ENCODE assay signal across 8 mouse cellular contexts in genomic region chr3:135206621-135207020, GRCm38 (mm10). TPM values are rescaled to one million over a fixed set of nuclear protein-coding genes. Genes with fewer than 3 reads are reported as not detected.
A peak's percentile ranks its signal among the peaks of the same experiment; 100 is the strongest.
DNase-seq lines count a peak whose midpoint lies in the region; ATAC-seq lines count a peak whose summit lies in the region.

No protein-coding gene starts in this region.

- H3K27ac ChIP-seq in midbrain, embryonic 16.5 days (ENCODE audit: low read length) = no peak overlapping the region

- intact Hi-C loops in heart, postnatal 10 days (cut with DNase I) = loop anchor here (2.0 kb wide), 2 partner anchors 558 to 1330 kb away; no protein-coding TSS in a partner anchor

- peaks cover 1% of the 10 kb centered on the region; the same call in 1 of the 2 replicates for H3K4me1 ChIP-seq in midbrain, embryonic 16.5 days (ENCODE audit: control insufficient read depth, insufficient read depth, low read length)

- peak; percentile 20 to 55 for DNase-seq in heart, postnatal 10 days
- DNase-seq in heart, adult 8-10 months (ENCODE audit: low spot score) = no peak
- peak; percentile 7 for DNase-seq in urinary bladder, postnatal 25 days (ENCODE audit: low spot score)
- DNase-seq in urinary bladder, adult 2 months (ENCODE audit: low spot score) = no peak
- peak; percentile 11 for DNase-seq in fibroblast of lung, adult 2 months (ENCODE audit: low read depth)
- peak; percentile 17 for DNase-seq in layer of hippocampus, adult 9-10 months (ENCODE audit: low spot score)
- DNase-seq in gastrocnemius, postnatal 4 days (ENCODE audit: low spot score in 2 of 2) = no peak

- no peaks in the 10 kb centered on the region for H3K27me3 ChIP-seq in midbrain, embryonic 16.5 days (ENCODE audit: control insufficient read depth, insufficient read depth, low read depth, low read length)

- peak; percentile 82 for ATAC-seq in midbrain, embryonic 16.5 days

- H3K36me3 ChIP-seq in midbrain, embryonic 16.5 days (ENCODE audit: control insufficient read depth, insufficient read depth, low read length) = no peaks in the 10 kb centered on the region

- H3K9me3 ChIP-seq in midbrain, embryonic 16.5 days (replicated peaks; ENCODE audit: control insufficient read depth, low read length, poor library complexity, severe bottlenecking) = no peaks in the 10 kb centered on the region

- no peak overlapping the region for H3K9ac ChIP-seq in midbrain, embryonic 16.5 days (ENCODE audit: low read depth, low read length)

- 32% methylated on average over 4 of the region's 4 CpGs for WGBS in midbrain, embryonic 16.5 days

- H3K4me2 ChIP-seq in midbrain, embryonic 16.5 days (ENCODE audit: low read length) = no peak overlapping the region

- H3K4me3 ChIP-seq in midbrain, embryonic 16.5 days (ENCODE audit: low read depth, low read length) = no peak overlapping the region

RNA-seq across cellular contexts. Expression of gene Cenpe, which starts 5.7 kb away (rescaled TPM):
- total RNA-seq in heart, postnatal 10 days (2021) = 1 to 10 TPM; 7.3 to 7.7 TPM
- 1 to 10 TPM in 2 of 4 experiments, under 1 TPM in 2; 0.69 to 1.9 (median 1.3) TPM for total RNA-seq in heart, adult 8-10 months (2022)
- 0.96 and 1.7 TPM in 2 replicates for polyA plus RNA-seq in urinary bladder, adult 2 months (2012; rRNA removed)
- 2.8 and 3.4 TPM in 2 replicates for polyA plus RNA-seq in midbrain, embryonic 16.5 days (2015; fragmentation: Nextera tagmentation; extraction: Ambion mirVana)
- 10 to 100 TPM in 1 of 2 experiments, 1 to 10 TPM in 1; 9.9 to 12.0 TPM for total RNA-seq in gastrocnemius, postnatal 4 days (2021)

Comparison
In these comparisons a context has a peak if more than half of its experiments do, and no peak if none do; other contexts are left out.
1. DNase-seq: peak in heart, postnatal 10 days (2 of 2), urinary bladder, postnatal 25 days (single experiment), fibroblast of lung, adult 2 months (single experiment) and layer of hippocampus, adult 9-10 months (single experiment); none in heart, adult 8-10 months (single experiment), urinary bladder, adult 2 months (single experiment) and gastrocnemius, postnatal 4 days (0 of 2).